Comparison of ENCODE assay signal across 8 mouse cellular contexts in genomic region chr7:79493915-79494314, GRCm38 (mm10). TPM values are rescaled to one million over a fixed set of nuclear protein-coding genes. Genes with fewer than 3 reads are reported as not detected.
A peak's percentile ranks its signal among the peaks of the same experiment; 100 is the strongest.
DNase-seq lines count a peak whose midpoint lies in the region; TF ChIP-seq lines count a peak whose summit lies in the region.
"Had no signal": no experiment of that assay in that cellular context is flagged by ENCODE, and none has a peak within 500 bp of the region (broad histone marks: within the 10 kb centered on the region; RNA-seq: fewer than 3 reads in every experiment).

No protein-coding gene starts in this region.

- no peak overlapping the region for H3K27ac ChIP-seq in ES-E14 (ENCODE audit: insufficient read depth, low read depth, low read length, poor library complexity, severe bottlenecking)
- no peak overlapping the region for H3K27ac ChIP-seq in embryonic facial prominence, embryonic 10.5 days (replicated peaks)
- H3K27ac ChIP-seq: heart, embryonic 15.5 days had no signal

- peaks cover 7 to 22% of the 10 kb centered on the region in 2 experiments; a peak in 3 of 4 replicates for H3K4me1 ChIP-seq in ES-E14 (ENCODE audit: control insufficient read depth in 2 of 2, insufficient read depth in 2 of 2, low read length in 2 of 2, poor library complexity in 1 of 2)
- peaks cover 24% of the 10 kb centered on the region for H3K4me1 ChIP-seq in embryonic facial prominence, embryonic 10.5 days

- H3K9ac ChIP-seq in ES-E14 (ENCODE audit: insufficient read depth, low read depth, low read length, poor library complexity, severe bottlenecking), result no peak overlapping the region
- H3K9ac ChIP-seq: heart, embryonic 15.5 days had no signal

- no peak overlapping the region for H3K4me3 ChIP-seq in ES-E14 (ENCODE audit: insufficient read depth in 1 of 2, low read depth in 1 of 2, low read length in 2 of 2, poor library complexity in 1 of 2, severe bottlenecking in 1 of 2)
- no peak overlapping the region for H3K4me3 ChIP-seq in embryonic facial prominence, embryonic 10.5 days
- H3K4me3 ChIP-seq: heart, embryonic 15.5 days had no signal

- in situ Hi-C loops in ES-E14 (cut with MboI; ENCODE audit: low sequenced_read_pairs in 2 of 2, unreplicated experiment in 2 of 2), result loop anchor here (5.0 to 10.0 kb wide), 2 partner anchors 98 to 101 kb away; no protein-coding TSS in a partner anchor

- H3K27me3 ChIP-seq in embryonic facial prominence, embryonic 10.5 days (replicated peaks; ENCODE audit: low read depth, poor library complexity, severe bottlenecking), result peaks cover 77% of the 10 kb centered on the region

- intact Hi-C loops in left cerebral cortex, postnatal 14 days (cut with DNase I), result loop anchor here (10.0 kb wide), 1 partner anchor 231 kb away; no protein-coding TSS in a partner anchor

- peak; percentile 80 to 82 for DNase-seq in left cerebral cortex, adult 18-20 months (ENCODE audit: low spot score in 2 of 2)
- no peak for DNase-seq in left cerebral cortex, adult 9 months (ENCODE audit: low spot score in 2 of 2)
- DNase-seq in ES-E14 (ENCODE audit: low read depth, low spot score), result no peak
- DNase-seq in adrenal gland, postnatal 10 days, result peak; percentile 68
- peak; percentile 65 for DNase-seq in embryonic facial prominence, embryonic 10.5 days (ENCODE audit: low spot score)
- DNase-seq in left cerebral cortex, postnatal 14 days (ENCODE audit: low spot score in 2 of 2), result peak; percentile 73 to 79
- peak; percentile 56 for DNase-seq in retina, postnatal 7 days (ENCODE audit: low read depth, low spot score)

- 6% methylated on average over 8 of the region's 8 CpGs for WGBS in embryonic facial prominence, embryonic 10.5 days

- H3K36me3 ChIP-seq in ES-E14 (ENCODE audit: control insufficient read depth, insufficient read depth, low read length, poor library complexity, severe bottlenecking), result no peaks in the 10 kb centered on the region
- no peaks in the 10 kb centered on the region for H3K36me3 ChIP-seq in embryonic facial prominence, embryonic 10.5 days (replicated peaks)
- H3K36me3 ChIP-seq: heart, embryonic 15.5 days had no signal

- H3K9me3 ChIP-seq in ES-E14 (ENCODE audit: control insufficient read depth, insufficient read depth, low read depth, low read length), result no peaks in the 10 kb centered on the region
- H3K9me3 ChIP-seq in embryonic facial prominence, embryonic 10.5 days, result no peaks in the 10 kb centered on the region
- H3K9me3 ChIP-seq: heart, embryonic 15.5 days had no signal

TF ChIP-seq in ES-E14, 5 proteins besides CTCF, POLR2A, EP300 and RAD21:
- no peak for TF ChIP-seq CHD2 (IDR thresholded peaks at IDR 0.05; ENCODE audit: low read depth, low read length)
- TF ChIP-seq MAFK (IDR thresholded peaks at IDR 0.05; ENCODE audit: insufficient read depth, low read depth, low read length), result peak; percentile 59; the same call in 1 of the 2 replicates
- TF ChIP-seq HCFC1 (IDR thresholded peaks at IDR 0.05; ENCODE audit: borderline replicate concordance, insufficient read depth, low read length), result no peak
- TF ChIP-seq ZC3H11A (IDR thresholded peaks at IDR 0.05; ENCODE audit: borderline replicate concordance, low read depth, low read length), result peak; percentile 54; the same call in 1 of the 2 replicates
- no peak for TF ChIP-seq ZNF384 (IDR thresholded peaks at IDR 0.05; ENCODE audit: low read depth, low read length)
TF ChIP-seq in ES-E14: peak in this region for 2.

RNA-seq across cellular contexts. Expression of gene Polg, which starts 27.8 kb away (rescaled TPM):
- 100 to 1,000 TPM in 1 of 2 experiments, 10 to 100 TPM in 1; 92.3 to 115 TPM for total RNA-seq in left cerebral cortex, adult 18-20 months (2021)
- 163 and 240 TPM in 2 replicates for total RNA-seq in ES-E14 (2012; rRNA removed)
- total RNA-seq in adrenal gland, postnatal 10 days (2021), result 10 to 100 TPM; 78.9 to 83.1 TPM
- polyA plus RNA-seq in embryonic facial prominence, embryonic 10.5 days (2016; fragmentation: Nextera tagmentation; extraction: Ambion mirVana), result 33.4 and 37.8 TPM in 2 replicates
- 10 to 100 TPM; 84.3 to 90.1 TPM for total RNA-seq in left cerebral cortex, postnatal 14 days (2021)

Comparison
In these comparisons a context has a peak if more than half of its experiments do, and no peak if none do; other contexts are left out.
1. DNase-seq: peak in left cerebral cortex, adult 18-20 months (2 of 2), adrenal gland, postnatal 10 days (single experiment), embryonic facial prominence, embryonic 10.5 days (single experiment), left cerebral cortex, postnatal 14 days (2 of 2) and retina, postnatal 7 days (single experiment); none in left cerebral cortex, adult 9 months (0 of 2) and ES-E14 (single experiment).